Mouse (Mus musculus) intestine, embryonic 15.5 days (tissue): ENCODE results near the gene Tceanc2. TPM values are rescaled to one million over a fixed set of nuclear protein-coding genes. Genes with fewer than 3 reads are reported as not detected.
"Not testable (repeated sequence)": the region's sequence is repeated elsewhere in the genome, so short reads cannot be mapped to it uniquely, and the experiment has no call there.

Source experiments
- ATAC-seq: fragments of 200-750 bp; cut with Nextera tagmentation; 2 replicates; pipeline ENCODE4 v1.8.0; 2017; ENCODE audit warnings: moderate TSS enrichment, moderate library complexity
- H3K27ac ChIP-seq: fragments of 300-500 bp; sonication (generic); 2 replicates; pipeline ENCODE4 v1.5.1; 2015; ENCODE audit warnings: mild to moderate bottlenecking, inconsistent platforms
- H3K27me3 ChIP-seq: fragments of 300-500 bp; sonication (generic); replicated peaks from 2 replicates; pipeline ENCODE4 v1.6.1; 2015; ENCODE audit warnings: inconsistent platforms
- H3K36me3 ChIP-seq: fragments of 300-500 bp; sonication (generic); 2 replicates; pipeline ENCODE4 v1.6.1; 2015; ENCODE audit warnings: inconsistent platforms
- H3K4me1 ChIP-seq: fragments of 300-500 bp; sonication (generic); replicated peaks from 2 replicates; pipeline ENCODE4 v1.6.1; 2015; ENCODE audit warnings: inconsistent platforms
- H3K4me2 ChIP-seq: fragments of 300-500 bp; sonication (generic); replicated peaks from 2 replicates; pipeline ENCODE4 v1.6.1; 2015; ENCODE audit warnings: mild to moderate bottlenecking, inconsistent platforms
- H3K4me3 ChIP-seq: fragments of 300-500 bp; sonication (generic); replicated peaks from 2 replicates; pipeline ENCODE4 v1.5.1; 2015; ENCODE audit warnings: inconsistent platforms
- H3K9ac ChIP-seq: fragments of 300-500 bp; sonication (generic); 2 replicates; pipeline ENCODE4 v1.6.1; 2015; ENCODE audit warnings: inconsistent platforms
- H3K9me3 ChIP-seq: fragments of 300-500 bp; sonication (generic); 2 replicates; pipeline ENCODE4 v1.6.1; 2016; ENCODE audit warnings: inconsistent platforms
- WGBS: fragments of 180-500 bp; shearing (Covaris S2); methylation state at CpG from one replicate; pipeline ENCODE4 v1.1.7; 2015; 5-methylcytosine and 5-hydroxymethylcytosine counted together
- polyA plus RNA-seq: library from polyadenylated mRNA; unstranded; fragments of >200 nt; fragmentation: Nextera tagmentation; extraction: Ambion mirVana; gene quantifications from 2 replicates; pipeline ENCODE4 v1.2.1, GENCODE M21; 2015

Gene Tceanc2
- polyA plus RNA-seq, 1 experiment from 2014 or later, result 21.8 TPM

DNA sequence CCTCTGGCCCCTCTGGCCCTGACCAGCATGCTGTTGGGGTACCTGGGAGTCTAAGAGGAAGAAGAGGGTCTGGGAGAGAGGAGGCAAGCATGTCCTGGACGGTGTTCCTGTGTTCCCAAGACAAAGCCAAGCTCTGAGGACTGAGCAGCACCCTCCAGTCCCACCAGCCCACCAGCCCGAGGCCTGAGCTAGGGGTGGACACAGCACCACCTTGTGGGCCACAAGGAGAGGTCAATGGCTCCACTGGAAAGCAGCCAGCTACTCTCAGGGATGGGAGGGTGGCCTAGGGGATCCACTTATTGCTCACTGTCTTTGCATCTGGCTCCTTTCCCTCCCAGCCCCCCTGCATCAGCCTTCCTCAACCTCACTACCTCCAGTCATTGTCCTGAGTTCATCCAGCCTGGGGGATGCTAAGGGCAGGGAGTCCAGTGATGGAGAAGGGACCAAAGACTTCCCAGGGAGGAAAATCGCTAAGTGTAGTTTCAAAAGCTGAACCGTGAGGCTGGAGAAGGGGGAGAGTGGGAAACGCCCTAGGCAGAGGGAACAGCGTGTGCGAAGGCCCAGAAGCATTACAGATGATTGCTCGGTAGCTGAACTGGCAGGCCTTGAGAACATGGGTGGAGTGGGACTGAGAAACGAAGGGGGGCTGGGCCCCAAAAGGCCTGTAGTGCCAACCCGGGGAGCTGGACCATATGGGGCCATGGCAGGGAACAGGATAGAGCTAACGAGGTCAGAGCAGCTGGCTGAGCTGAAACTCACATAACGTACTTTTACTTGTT lies 57.6 kb downstream of the Tceanc2 start:
- peaks cover 10% of the 10 kb centered on the region for H3K4me1 ChIP-seq
- WGBS, result 54% methylated on average over 12 of the region's 12 CpGs
- no peak overlapping the region for H3K9ac ChIP-seq
- no peak overlapping the region for H3K4me3 ChIP-seq
- 0 out of 2 replicates have a peak, but pooled peaks have one; percentile 18 for ATAC-seq
- no peak overlapping the region for H3K4me2 ChIP-seq
- H3K9me3 ChIP-seq, result no peaks in the 10 kb centered on the region
- no peaks in the 10 kb centered on the region for H3K36me3 ChIP-seq
- H3K27me3 ChIP-seq, result no peaks in the 10 kb centered on the region
- H3K27ac ChIP-seq, result no peak overlapping the region

DNA sequence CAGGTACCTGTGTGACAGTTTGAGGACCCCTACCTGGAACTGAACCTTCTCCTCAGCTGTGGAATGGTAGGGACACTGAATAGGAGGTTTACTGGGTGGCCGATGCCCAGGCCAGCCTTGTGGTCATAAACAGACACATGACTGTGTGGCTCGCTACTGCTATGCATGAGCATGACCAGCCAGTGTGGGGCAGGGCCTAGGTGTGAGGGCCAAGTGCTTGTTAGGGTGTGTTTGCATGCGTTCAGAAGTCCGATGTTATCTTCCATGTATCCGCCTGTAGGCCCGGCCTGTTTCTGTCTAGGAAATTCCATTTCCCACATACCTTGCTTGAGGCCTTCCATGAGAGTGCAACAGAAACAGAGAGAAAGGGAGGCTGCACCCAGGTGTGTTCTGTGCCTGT lies 58.2 kb downstream of the Tceanc2 start:
- Histone ChIP-seq H3K4me3 (no peak overlapping the region), H3K4me1 (peaks cover 10% of the 10 kb centered on the region), H3K27ac (no peak overlapping the region), H3K27me3 (no peaks in the 10 kb centered on the region), H3K9ac (no peak overlapping the region), H3K9me3 (no peaks in the 10 kb centered on the region), H3K4me2 (no peak overlapping the region), H3K36me3 (no peaks in the 10 kb centered on the region)
- ATAC-seq, result no peak
- 70% methylated on average over 6 of the region's 6 CpGs for WGBS

DNA sequence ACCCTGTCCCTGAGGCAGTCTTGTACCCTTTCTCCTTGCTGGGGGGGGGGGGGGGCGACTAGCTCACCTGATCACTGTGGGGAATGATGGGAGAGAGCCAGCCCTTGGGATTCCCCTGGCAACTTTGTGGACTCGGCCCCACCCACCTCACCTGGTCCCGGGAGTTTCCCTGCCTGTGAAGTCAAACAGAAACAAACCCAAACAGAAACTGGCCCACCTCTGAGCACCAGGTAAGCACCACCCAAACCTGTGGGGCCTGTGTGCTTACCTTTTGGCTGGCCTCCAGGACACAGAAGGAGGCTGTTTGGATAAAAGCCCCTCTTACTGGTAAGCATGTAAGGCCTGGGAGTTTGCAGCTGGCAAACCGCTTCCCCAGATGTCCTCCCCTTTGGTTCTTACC lies 59.9 kb downstream of the Tceanc2 start:
- H3K27ac ChIP-seq, result no peak overlapping the region
- H3K4me2 ChIP-seq, result no peak overlapping the region
- no peaks in the 10 kb centered on the region for H3K27me3 ChIP-seq
- H3K9me3 ChIP-seq, result no peaks in the 10 kb centered on the region
- H3K4me1 ChIP-seq, result peaks cover 10% of the 10 kb centered on the region; the same call in 1 of the 2 replicates
- 54% methylated on average over 4 of the region's 4 CpGs for WGBS
- H3K4me3 ChIP-seq, result no peak overlapping the region
- H3K9ac ChIP-seq, result no peak overlapping the region
- no peaks in the 10 kb centered on the region for H3K36me3 ChIP-seq
- peak; percentile 41; the same call in 1 of the 2 replicates for ATAC-seq

DNA sequence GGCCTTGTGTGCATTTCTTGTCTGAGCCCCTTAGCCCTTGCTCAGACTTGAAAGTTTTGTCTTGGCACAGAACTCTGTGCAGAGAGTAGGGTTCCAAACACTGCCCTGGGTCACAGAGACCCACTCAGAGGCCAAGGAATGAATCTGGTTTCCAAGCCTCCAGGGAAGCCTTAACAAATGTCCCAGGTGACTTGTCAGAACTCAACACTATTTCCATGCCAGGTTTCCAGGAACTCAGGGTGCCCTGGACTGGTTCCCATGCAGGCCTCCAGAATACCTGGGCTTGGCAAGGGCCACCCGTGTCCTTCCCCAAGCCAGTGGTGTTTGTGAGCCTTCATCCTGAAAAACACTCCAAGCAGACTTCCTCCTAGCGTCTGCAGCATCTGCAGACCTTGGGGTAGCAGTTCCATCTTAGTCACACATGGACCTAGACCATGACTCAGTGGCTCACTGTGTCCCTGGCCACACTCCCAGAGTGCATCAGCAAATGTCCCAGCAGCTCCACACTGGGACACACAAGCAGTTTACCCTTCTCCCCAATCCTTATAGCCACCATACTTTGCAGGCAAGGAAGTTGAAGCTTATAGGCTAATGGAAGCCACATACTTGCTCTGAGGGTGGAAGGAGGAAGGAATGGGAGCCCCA lies 61.1 kb downstream of the Tceanc2 start:
- Histone ChIP-seq H3K36me3 (no peaks in the 10 kb centered on the region), H3K9ac (no peak overlapping the region), H3K27me3 (no peaks in the 10 kb centered on the region), H3K4me3 (no peak overlapping the region), H3K4me2 (no peak overlapping the region), H3K9me3 (no peaks in the 10 kb centered on the region), H3K27ac (no peak overlapping the region), H3K4me1 (peaks cover 8% of the 10 kb centered on the region; the same call in 1 of the 2 replicates)
- WGBS, result 83% methylated on average over 2 of the region's 2 CpGs
- ATAC-seq, result no peak

DNA sequence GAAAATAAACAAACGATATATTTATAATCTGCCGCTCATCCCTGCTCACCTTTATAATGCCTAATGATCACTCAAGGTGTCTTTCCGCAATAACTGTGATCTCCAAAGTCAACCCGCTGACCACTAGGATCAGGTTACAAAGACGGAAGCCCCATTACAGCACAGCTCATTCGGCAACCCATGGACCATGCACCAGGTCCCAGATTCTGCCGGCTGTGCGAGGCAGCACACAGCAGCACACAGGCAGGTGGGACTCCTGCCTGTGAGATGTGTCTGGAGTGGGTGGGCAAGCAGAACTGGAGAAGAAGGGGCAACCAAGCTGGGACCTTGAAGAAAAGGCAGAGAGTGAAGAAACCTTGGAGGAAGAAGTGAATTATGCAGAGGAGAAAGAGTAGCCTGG lies 64.6 kb downstream of the Tceanc2 start:
- Histone ChIP-seq H3K9me3 (no peaks in the 10 kb centered on the region), H3K27ac (no peak overlapping the region), H3K4me1 (no peaks in the 10 kb centered on the region), H3K4me2 (no peak overlapping the region), H3K4me3 (no peak overlapping the region), H3K27me3 (no peaks in the 10 kb centered on the region), H3K36me3 (no peaks in the 10 kb centered on the region), H3K9ac (no peak overlapping the region)
- no peak for ATAC-seq
- WGBS, result 33% methylated on average over 8 of the region's 8 CpGs

DNA sequence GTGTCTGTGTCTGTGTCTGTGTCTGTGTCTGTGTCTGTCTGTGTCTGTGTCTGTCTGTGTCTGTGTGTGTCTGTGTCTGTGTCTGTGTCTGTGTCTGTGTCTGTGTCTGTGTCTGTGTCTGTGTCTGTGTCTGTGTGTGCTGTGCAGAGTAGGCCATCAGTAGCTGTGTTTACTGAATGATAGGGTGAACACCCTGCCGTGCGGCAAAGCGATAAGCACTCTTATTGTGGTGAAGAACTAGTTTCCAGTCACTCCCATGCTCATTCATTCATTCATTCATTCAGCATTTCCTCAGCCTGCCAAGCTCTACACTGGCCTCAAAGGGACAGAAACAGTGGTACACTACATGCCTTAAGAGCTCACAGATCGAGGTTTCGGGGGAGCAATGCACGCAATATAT lies 69.7 kb downstream of the Tceanc2 start:
- H3K36me3 ChIP-seq, H3K27me3 ChIP-seq, H3K4me2 ChIP-seq, H3K27ac ChIP-seq, H3K4me3 ChIP-seq, ATAC-seq, H3K9me3 ChIP-seq, H3K4me1 ChIP-seq, H3K9ac ChIP-seq: not testable (repeated sequence)
- 89% methylated on average over 6 of the region's 6 CpGs for WGBS

DNA sequence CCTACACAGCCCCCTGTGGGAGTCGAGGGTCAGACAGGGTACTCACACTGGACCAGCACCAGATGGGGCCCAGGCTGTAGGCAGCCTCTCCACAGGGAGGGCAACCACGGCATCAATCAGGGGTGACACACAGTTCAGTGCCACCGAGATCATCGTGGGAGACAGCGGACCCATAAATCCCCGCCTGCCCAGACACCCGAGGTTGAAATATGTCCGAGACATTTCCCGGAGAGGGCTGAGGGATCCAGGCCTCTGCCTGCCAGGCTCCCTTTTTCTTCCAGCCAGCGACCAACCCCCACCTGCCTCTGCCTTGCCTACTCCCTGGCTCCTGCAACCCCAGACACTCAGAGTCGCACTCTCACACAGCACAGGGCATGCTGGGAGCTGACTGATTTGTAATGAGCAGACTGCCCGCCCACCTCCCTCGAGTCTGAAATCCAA lies 70.6 kb downstream of the Tceanc2 start:
- H3K4me1 ChIP-seq, result 0 out of 2 replicates have a peak, but pooled peaks cover 6% of the 10 kb centered on the region
- WGBS, result 26% methylated on average over 13 of the region's 13 CpGs
- ATAC-seq, result peak; percentile 55
- no peaks in the 10 kb centered on the region for H3K27me3 ChIP-seq
- peak overlapping the region; percentile 19; the same call in 1 of the 2 replicates for H3K4me2 ChIP-seq
- no peaks in the 10 kb centered on the region for H3K36me3 ChIP-seq
- H3K27ac ChIP-seq, result no peak overlapping the region
- no peak overlapping the region for H3K9ac ChIP-seq
- no peaks in the 10 kb centered on the region for H3K9me3 ChIP-seq
- H3K4me3 ChIP-seq, result no peak overlapping the region

DNA sequence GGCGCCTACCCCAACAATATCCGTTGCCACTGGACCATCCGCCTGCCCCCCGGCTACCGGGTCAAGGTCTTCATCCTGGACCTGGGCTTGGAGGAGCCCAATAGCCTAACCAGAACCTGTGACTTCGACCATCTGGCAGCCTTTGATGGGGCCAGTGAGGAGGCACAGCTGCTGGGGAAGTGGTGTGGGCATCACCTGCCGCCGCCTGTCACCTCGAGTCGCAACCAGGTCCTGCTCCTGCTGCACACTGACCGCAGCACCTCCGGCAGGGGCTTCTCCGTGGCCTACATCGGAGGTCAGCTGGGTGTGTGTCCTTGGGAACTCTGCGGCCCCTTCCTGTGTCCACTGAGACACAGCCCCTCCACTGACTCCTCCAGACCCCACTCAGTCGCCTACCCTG lies 72.1 kb downstream of the Tceanc2 start:
- Histone ChIP-seq H3K36me3 (no peaks in the 10 kb centered on the region), H3K4me2 (no peak overlapping the region), H3K4me1 (0 out of 2 replicates have a peak, but pooled peaks cover 6% of the 10 kb centered on the region), H3K27me3 (no peaks in the 10 kb centered on the region), H3K27ac (no peak overlapping the region), H3K9ac (no peak overlapping the region), H3K9me3 (no peaks in the 10 kb centered on the region), H3K4me3 (no peak overlapping the region)
- no peak for ATAC-seq
- 88% methylated on average over 16 of the region's 16 CpGs for WGBS

DNA sequence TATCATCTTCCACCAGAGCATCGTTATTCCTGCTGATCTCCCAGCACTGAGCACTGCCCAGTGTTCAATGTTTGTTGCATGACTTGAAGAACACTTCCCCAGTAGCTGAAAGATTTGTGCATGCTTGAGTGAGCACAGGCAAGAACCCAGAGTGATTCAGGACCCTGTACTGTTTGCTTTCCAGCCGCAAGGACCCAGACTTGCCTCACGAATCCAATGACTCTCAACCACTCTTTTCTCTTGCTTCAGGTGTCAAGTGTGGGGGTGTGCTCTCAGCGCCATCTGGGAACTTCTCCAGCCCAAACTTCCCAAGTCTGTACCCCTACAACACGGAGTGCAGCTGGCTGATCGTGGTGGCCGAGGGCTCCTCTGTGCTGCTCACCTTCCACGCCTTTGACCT lies 76.7 kb downstream of the Tceanc2 start:
- no peaks in the 10 kb centered on the region for H3K36me3 ChIP-seq

DNA sequence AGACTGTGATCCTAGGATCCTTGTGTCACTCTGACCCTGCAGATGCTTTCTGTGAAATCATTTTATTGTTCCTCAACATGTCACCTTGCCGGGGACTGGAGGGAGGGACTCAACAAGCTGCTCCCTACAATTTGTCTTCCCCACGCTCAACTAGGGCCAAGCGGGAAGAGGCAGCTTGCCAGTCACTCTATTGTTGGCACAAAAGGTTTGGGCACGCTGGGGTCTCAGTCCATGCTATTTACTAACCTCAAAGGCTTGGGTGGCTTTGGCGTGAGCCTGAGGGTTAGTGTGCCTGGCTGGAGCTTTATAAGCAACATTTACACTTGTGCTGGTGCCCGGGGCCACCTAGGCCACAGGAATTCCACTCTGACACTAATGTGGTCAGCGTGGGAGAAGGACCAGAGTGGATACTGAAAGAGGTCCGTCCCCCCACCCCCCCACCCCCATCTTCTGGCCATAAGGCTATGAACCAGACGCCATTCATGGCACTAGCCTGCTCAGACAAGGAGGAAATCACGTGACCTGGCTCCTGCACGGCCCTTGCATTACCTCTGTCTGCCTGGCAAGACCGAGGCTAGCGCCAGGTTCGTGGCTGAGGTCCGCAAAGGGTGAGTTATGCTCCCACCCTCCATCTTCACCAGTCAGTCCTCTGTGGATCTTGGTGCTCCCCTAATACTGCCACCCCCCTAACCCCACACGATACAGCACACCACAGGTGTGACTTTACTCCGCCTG lies 80.0 kb downstream of the Tceanc2 start:
- Histone ChIP-seq H3K4me3 (no peak overlapping the region), H3K36me3 (no peaks in the 10 kb centered on the region), H3K9ac (no peak overlapping the region), H3K9me3 (no peaks in the 10 kb centered on the region), H3K4me1 (peaks cover 8% of the 10 kb centered on the region; the same call in 1 of the 2 replicates), H3K4me2 (no peak overlapping the region), H3K27me3 (no peaks in the 10 kb centered on the region), H3K27ac (no peak overlapping the region)
- no peak for ATAC-seq
- WGBS, result 72% methylated on average over 17 of the region's 17 CpGs

More for the DNA sequence above, 76.7 kb downstream of the Tceanc2 start:
- no peak overlapping the region for H3K27ac ChIP-seq
- H3K4me3 ChIP-seq, result no peak overlapping the region
- H3K27me3 ChIP-seq, result no peaks in the 10 kb centered on the region
- H3K9me3 ChIP-seq, result no peaks in the 10 kb centered on the region
- H3K4me1 ChIP-seq, result 0 out of 2 replicates have a peak, but pooled peaks cover 6% of the 10 kb centered on the region
- ATAC-seq, result no peak
- 73% methylated on average over 8 of the region's 8 CpGs for WGBS
- no peak overlapping the region for H3K4me2 ChIP-seq
- H3K9ac ChIP-seq, result no peak overlapping the region

DNA sequence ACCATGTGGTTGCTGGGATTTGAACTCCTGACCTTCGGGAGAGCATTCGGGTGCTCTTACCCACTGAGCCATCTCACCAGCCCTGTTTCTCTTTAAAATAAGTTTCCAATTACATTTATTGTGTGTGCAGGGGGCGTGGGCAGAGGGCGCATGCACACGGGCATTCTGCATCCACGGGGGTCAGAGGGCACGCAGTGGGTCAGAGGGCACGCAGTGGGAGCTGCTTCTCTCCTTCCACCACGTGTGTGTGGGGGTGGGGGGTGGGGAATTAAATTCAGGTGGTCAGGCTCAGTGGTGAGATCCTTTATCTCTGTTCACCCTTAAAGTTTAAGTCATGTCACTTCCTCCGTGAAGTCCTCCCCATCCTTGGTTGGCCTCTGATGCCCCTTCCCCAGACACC lies 80.5 kb downstream of the Tceanc2 start:
- no peak overlapping the region for H3K4me2 ChIP-seq
- no peak for ATAC-seq
- WGBS, result 74% methylated on average over 10 of the region's 10 CpGs
- H3K27ac ChIP-seq, result no peak overlapping the region
- no peak overlapping the region for H3K4me3 ChIP-seq
- H3K36me3 ChIP-seq, result no peaks in the 10 kb centered on the region
- H3K9ac ChIP-seq, result no peak overlapping the region
- H3K27me3 ChIP-seq, result no peaks in the 10 kb centered on the region
- peaks cover 8% of the 10 kb centered on the region; the same call in 1 of the 2 replicates for H3K4me1 ChIP-seq
- H3K9me3 ChIP-seq, result no peaks in the 10 kb centered on the region

DNA sequence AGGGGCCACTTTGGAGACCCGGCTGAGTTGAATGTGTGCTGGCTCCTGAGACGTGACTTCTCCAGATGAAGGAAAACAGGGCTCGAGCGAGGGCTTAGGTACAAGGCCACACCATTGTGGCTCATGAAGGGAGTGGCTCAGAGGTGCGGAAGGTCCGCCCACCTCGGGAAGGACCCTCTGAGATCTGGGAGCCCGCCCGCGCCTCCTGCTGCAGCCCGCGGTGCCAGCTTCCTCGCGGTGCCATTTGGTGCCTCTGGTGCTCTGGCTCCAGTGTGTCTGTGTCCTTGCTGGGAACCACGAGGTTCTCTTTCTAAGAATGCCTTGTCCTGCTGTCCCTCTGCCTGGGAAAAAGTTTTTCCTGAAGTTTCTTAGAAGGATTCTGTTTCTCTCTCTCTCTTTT lies 81.0 kb downstream of the Tceanc2 start:
- no peak overlapping the region for H3K4me2 ChIP-seq
- no peak for ATAC-seq
- no peak overlapping the region for H3K4me3 ChIP-seq
- H3K4me1 ChIP-seq, result peaks cover 8% of the 10 kb centered on the region; the same call in 1 of the 2 replicates
- H3K27ac ChIP-seq, result no peak overlapping the region
- no peaks in the 10 kb centered on the region for H3K27me3 ChIP-seq
- H3K36me3 ChIP-seq, result no peaks in the 10 kb centered on the region
- WGBS, result 42% methylated on average over 15 of the region's 15 CpGs
- H3K9ac ChIP-seq, result no peak overlapping the region
- H3K9me3 ChIP-seq, result no peaks in the 10 kb centered on the region
